Comparison of ENCODE assay signal across 8 mouse cellular contexts in the genomic region with DNA sequence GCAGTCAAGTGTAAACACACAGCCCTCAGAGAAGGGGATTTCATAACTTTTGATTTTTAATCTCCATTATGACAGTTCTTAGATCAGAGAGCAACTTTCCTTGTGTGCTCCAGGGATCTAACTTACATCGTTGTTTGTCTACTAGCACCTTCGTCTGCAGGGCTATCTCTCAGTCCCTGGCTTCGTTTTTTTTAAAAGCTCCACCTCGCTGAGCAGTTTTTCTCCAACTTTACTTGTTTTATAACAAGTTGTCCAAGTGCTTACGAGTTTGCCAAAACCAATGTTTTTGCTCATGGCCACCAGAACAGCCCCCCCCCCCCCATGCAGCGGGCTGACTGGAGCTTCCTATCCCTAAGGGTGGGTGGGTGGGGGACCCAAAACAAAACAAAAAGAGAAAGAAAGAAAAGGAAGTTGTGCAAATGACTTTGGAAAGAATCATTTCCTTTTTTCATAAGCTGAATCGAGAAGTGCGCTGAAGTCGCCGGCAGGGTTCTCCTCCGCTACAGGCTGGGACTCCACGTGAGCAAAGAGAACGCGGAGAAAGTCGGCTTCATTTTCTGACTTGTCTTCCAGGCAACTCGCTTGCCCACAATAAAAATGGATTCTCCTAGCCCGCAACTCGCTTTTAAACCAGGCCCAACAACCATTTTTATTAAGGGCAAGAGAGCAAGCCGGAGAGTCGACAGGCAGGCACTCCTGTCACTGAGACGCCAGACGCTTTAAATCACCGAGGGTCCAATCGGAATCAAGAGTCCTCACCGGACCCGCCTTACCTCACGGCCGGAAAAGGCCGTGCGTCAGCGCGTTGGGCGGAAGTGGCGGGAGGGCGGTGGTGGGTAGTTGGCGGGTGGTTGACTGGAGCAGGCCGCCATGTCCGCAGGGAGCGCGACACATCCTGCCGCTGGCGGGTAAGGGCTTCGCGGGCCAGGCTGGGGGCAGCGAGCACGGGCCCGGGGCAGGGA. TPM values are rescaled to one million over a fixed set of nuclear protein-coding genes. Genes with fewer than 3 reads are reported as not detected.
DNase-seq lines count a peak whose midpoint lies in the region; ATAC-seq lines count a peak whose summit lies in the region.

TSS of gene Khdc4 (plus strand) at position 824 of the 962 bp plus-strand sequence.

- H3K36me3 ChIP-seq in heart, embryonic 14.5 days (ENCODE audit: control insufficient read depth, insufficient read depth, low read length), result peaks cover 32% of the 10 kb centered on the region
- peaks cover 27% of the 10 kb centered on the region for H3K36me3 ChIP-seq in liver, embryonic 13.5 days
- H3K36me3 ChIP-seq in stomach, embryonic 16.5 days (ENCODE audit: control insufficient read depth, insufficient read depth, low read length), result peaks cover 3% of the 10 kb centered on the region; the same call in 1 of the 2 replicates

- peak within 1 kb of the TSS; percentile 97 to 99 for H3K27ac ChIP-seq in heart, embryonic 14.5 days (replicated peaks in 1 of 2; ENCODE audit: control insufficient read depth in 1 of 2, insufficient read depth in 1 of 2, low read depth in 2 of 2, low read length in 2 of 2)
- peak within 1 kb of the TSS; percentile 89 for H3K27ac ChIP-seq in liver, embryonic 13.5 days
- peak within 1 kb of the TSS; percentile 99 for H3K27ac ChIP-seq in stomach, embryonic 16.5 days (ENCODE audit: low read length)

- H3K27me3 ChIP-seq in heart, embryonic 14.5 days (ENCODE audit: control insufficient read depth, insufficient read depth, low read length), result no peaks in the 10 kb centered on the region
- no peaks in the 10 kb centered on the region for H3K27me3 ChIP-seq in liver, embryonic 13.5 days
- H3K27me3 ChIP-seq in stomach, embryonic 16.5 days (ENCODE audit: control insufficient read depth, insufficient read depth, low read length), result no peaks in the 10 kb centered on the region

- H3K9ac ChIP-seq in heart, embryonic 14.5 days (ENCODE audit: low read length), result peak within 1 kb of the TSS; percentile 98
- H3K9ac ChIP-seq in liver, embryonic 13.5 days, result peak within 1 kb of the TSS; percentile 93
- peak within 1 kb of the TSS; percentile 99 for H3K9ac ChIP-seq in stomach, embryonic 16.5 days (ENCODE audit: low read length)

- peak within 1 kb of the TSS; percentile 97 to 99 for H3K4me3 ChIP-seq in heart, embryonic 14.5 days (ENCODE audit: control insufficient read depth in 1 of 2, insufficient read depth in 1 of 2, low read depth in 1 of 2, low read length in 2 of 2)
- H3K4me3 ChIP-seq in liver, embryonic 13.5 days (replicated peaks), result peak within 1 kb of the TSS; percentile 84
- peak within 1 kb of the TSS; percentile 100 for H3K4me3 ChIP-seq in stomach, embryonic 16.5 days (replicated peaks; ENCODE audit: low read length)

- H3K9me3 ChIP-seq in heart, embryonic 14.5 days (ENCODE audit: control insufficient read depth, low read length), result no peaks in the 10 kb centered on the region
- H3K9me3 ChIP-seq in liver, embryonic 13.5 days (replicated peaks), result no peaks in the 10 kb centered on the region
- no peaks in the 10 kb centered on the region for H3K9me3 ChIP-seq in stomach, embryonic 16.5 days (replicated peaks; ENCODE audit: control insufficient read depth, low read length)

- WGBS in heart, embryonic 14.5 days, result under 1% methylated on average over 47 of the region's 47 CpGs
- under 1% methylated on average over 47 of the region's 47 CpGs for WGBS in liver, embryonic 13.5 days (ENCODE audit: insufficient replicate concordance)
- under 1% methylated on average over 47 of the region's 47 CpGs for whole genome bisulfite sequencing in stomach, embryonic 16.5 days

- H3K4me2 ChIP-seq in heart, embryonic 14.5 days (ENCODE audit: low read length), result peak within 1 kb of the TSS; percentile 98
- H3K4me2 ChIP-seq in liver, embryonic 13.5 days, result peak within 1 kb of the TSS; percentile 88
- peak within 1 kb of the TSS; percentile 80 for H3K4me2 ChIP-seq in stomach, embryonic 16.5 days (ENCODE audit: low read depth, low read length)

- peak; percentile 97 for ATAC-seq in CD4-positive, CD25-positive, alpha-beta regulatory T cell, adult 4 months
- ATAC-seq in heart, embryonic 14.5 days (ENCODE audit: insufficient number of reproducible peaks, insufficient read depth, low FRiP score, low read depth), result peak; percentile 97
- peak; percentile 98 for ATAC-seq in liver, embryonic 13.5 days (ENCODE audit: low read depth)
- peak; percentile 99 for ATAC-seq in stomach, embryonic 16.5 days (ENCODE audit: insufficient read depth, low FRiP score)

- H3K4me1 ChIP-seq in heart, embryonic 14.5 days (ENCODE audit: control insufficient read depth in 2 of 2, insufficient read depth in 2 of 2, low read length in 2 of 2), result peaks cover 3 to 20% of the 10 kb centered on the region in 2 experiments; a peak in 3 of 4 replicates
- peaks cover 33% of the 10 kb centered on the region for H3K4me1 ChIP-seq in liver, embryonic 13.5 days (replicated peaks)
- H3K4me1 ChIP-seq in stomach, embryonic 16.5 days (ENCODE audit: control insufficient read depth, insufficient read depth, low read length), result peaks cover 19% of the 10 kb centered on the region

- peak; percentile 90 for DNase-seq in c-Kit-negative CD71-positive TER-119-positive erythroid progenitor cells, embryonic 14.5 days (ENCODE audit: low read depth, low spot score)
- peak; percentile 95 for DNase-seq in fibroblast of lung, adult 2 months (ENCODE audit: low read depth)
- DNase-seq in kidney, postnatal 14 days, result peak; percentile 98
- peak; percentile 95 for DNase-seq in liver, embryonic 13.5 days
- DNase-seq in neural tube, embryonic 10.5 days (ENCODE audit: extremely low spot score, low spot score), result peak; percentile 97

RNA-seq across cellular contexts. Expression of gene Khdc4, which starts in this region (rescaled TPM):
- 10 to 100 TPM; 49.8 to 50.2 TPM for polyA plus RNA-seq in CD4-positive, CD25-positive, alpha-beta regulatory T cell, adult 4 months (2017; shearing (Covaris generic))
- 60.2 and 62.0 TPM in 2 replicates for polyA plus RNA-seq in heart, embryonic 14.5 days (2014; fragmentation: Nextera tagmentation; extraction: Ambion mirVana)
- 23.8 and 29.9 TPM in 2 replicates for polyA plus RNA-seq in liver, embryonic 13.5 days (2015; fragmentation: Nextera tagmentation; extraction: Ambion mirVana)
- 71.4 and 72.3 TPM in 2 replicates for polyA plus RNA-seq in stomach, embryonic 16.5 days (2015; fragmentation: Nextera tagmentation; extraction: Ambion mirVana)

Comparison
In these comparisons a context has a peak if more than half of its experiments do, and no peak if none do; other contexts are left out.
1. Peak in every context shown above with its lines: DNase-seq, ATAC-seq, H3K4me3 ChIP-seq and H3K27ac ChIP-seq.